Mouse (Mus musculus) megakaryocyte, embryonic 14.5 days (primary cell): ENCODE measurements at regions not wholly inside any gene's neighbourhood (a gene's known extent, or its start where the extent isn't known, plus 50 kb on each side); places are given as distances from the start of the nearest gene placed in this dataset.

Source experiments
- H3K27me3 ChIP-seq: replicated peaks from 2 replicates; pipeline ENCODE3; 2012; ENCODE audit warnings: inconsistent platforms
- H3K36me3 ChIP-seq: replicated peaks from 2 replicates; pipeline ENCODE3; 2012; ENCODE audit warnings: low read length, inconsistent platforms, mixed read lengths
- H3K4me1 ChIP-seq: 2 replicates; pipeline ENCODE4 v1.6.1; 2012; ENCODE audit warnings: inconsistent platforms
- H3K4me3 ChIP-seq: replicated peaks from 2 replicates; pipeline ENCODE3; 2012; ENCODE audit warnings: moderate library complexity, mild to moderate bottlenecking, inconsistent platforms
- H3K9me3 ChIP-seq: 2 replicates; pipeline ENCODE4 v1.6.1; 2012; ENCODE audit warnings: inconsistent platforms
- FLI1 ChIP-seq: IDR thresholded peaks from 2 replicates; pipeline ENCODE4 v1.6.1; 2012; ENCODE audit warnings: low read length, inconsistent platforms, mixed read lengths
- GATA1 ChIP-seq: IDR thresholded peaks from 3 replicates; pipeline ENCODE4 v1.6.1; 2012; ENCODE audit warnings: mixed read lengths, low read length, inconsistent platforms, borderline replicate concordance

DNA sequence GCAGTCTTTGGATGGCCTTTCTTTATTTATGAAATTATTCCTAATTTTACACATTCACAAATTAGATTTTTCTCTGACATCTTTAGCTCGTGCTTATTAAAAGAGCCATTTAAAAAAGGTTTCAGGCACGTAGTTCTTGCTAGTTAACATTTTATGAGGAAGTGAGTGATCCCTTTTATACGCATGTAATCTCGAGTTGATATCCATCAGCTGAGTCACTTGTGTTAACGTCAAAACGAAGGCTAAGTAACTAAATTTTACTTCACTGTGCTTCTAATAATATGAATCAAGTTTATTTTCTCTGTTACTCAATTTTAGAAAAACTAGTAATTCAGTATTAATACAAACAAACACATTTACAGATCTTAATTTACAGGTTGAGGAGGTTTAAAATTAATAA is 419.0 kb downstream of the Kcnj2 start:
- TF ChIP-seq GATA1 (no peak), FLI1 (no peak)
- Histone ChIP-seq H3K36me3 (no peaks in the 10 kb centered on the region), H3K27me3 (no peaks in the 10 kb centered on the region), H3K4me1 (no peaks in the 10 kb centered on the region), H3K4me3 (no peak overlapping the region), H3K9me3 (no peaks in the 10 kb centered on the region)

GRCm38 (mm10) chr11:111512471-111512870 is 446.5 kb downstream of the Kcnj2 start:
- no peak overlapping the region for H3K4me3 ChIP-seq
- no peaks in the 10 kb centered on the region for H3K27me3 ChIP-seq
- H3K4me1 ChIP-seq: no peaks in the 10 kb centered on the region
- TF ChIP-seq GATA1: no peak
- no peak for TF ChIP-seq FLI1
- no peaks in the 10 kb centered on the region for H3K36me3 ChIP-seq
- no peaks in the 10 kb centered on the region for H3K9me3 ChIP-seq

- H3K4me1 ChIP-seq: no peaks in the 10 kb centered on the region
- TF ChIP-seq GATA1 (no peak), FLI1 (no peak)
- peaks cover 2% of the 10 kb centered on the region for H3K27me3 ChIP-seq
- no peaks in the 10 kb centered on the region for H3K36me3 ChIP-seq
- no peaks in the 10 kb centered on the region for H3K9me3 ChIP-seq
- no peak overlapping the region for H3K4me3 ChIP-seq
These were observed 456.8 kb downstream of the Kcnj2 start for GRCm38 (mm10) chr11:111522716-111523115.

- H3K36me3 ChIP-seq: no peaks in the 10 kb centered on the region
- no peaks in the 10 kb centered on the region for H3K9me3 ChIP-seq
- TF ChIP-seq GATA1 (no peak), FLI1 (no peak)
- H3K4me1 ChIP-seq: no peaks in the 10 kb centered on the region
- peaks cover 2% of the 10 kb centered on the region for H3K27me3 ChIP-seq
- H3K4me3 ChIP-seq: no peak overlapping the region
These were observed 457.5 kb downstream of the Kcnj2 start for GRCm38 (mm10) chr11:111523465-111523864.

- Histone ChIP-seq H3K9me3 (no peaks in the 10 kb centered on the region), H3K36me3 (no peaks in the 10 kb centered on the region), H3K4me3 (no peak overlapping the region), H3K4me1 (no peaks in the 10 kb centered on the region), H3K27me3 (peaks cover 2% of the 10 kb centered on the region)
- TF ChIP-seq FLI1 (no peak), GATA1 (no peak)
These were observed 460.2 kb downstream of the Kcnj2 start for GRCm38 (mm10) chr11:111526010-111526742.

- H3K4me3 ChIP-seq: no peak overlapping the region
These were observed 463.6 kb downstream of the Kcnj2 start for GRCm38 (mm10) chr11:111529591-111529990.

GRCm38 (mm10) chr11:111530912-111531311 is 464.9 kb downstream of the Kcnj2 start:
- no peaks in the 10 kb centered on the region for H3K9me3 ChIP-seq
- peaks cover 3% of the 10 kb centered on the region for H3K27me3 ChIP-seq
- no peak for TF ChIP-seq FLI1
- TF ChIP-seq GATA1: no peak
- H3K4me3 ChIP-seq: no peak overlapping the region
- no peaks in the 10 kb centered on the region for H3K4me1 ChIP-seq
- no peaks in the 10 kb centered on the region for H3K36me3 ChIP-seq

More at GRCm38 (mm10) chr11:111529591-111529990, 463.6 kb downstream of the Kcnj2 start:
- peaks cover 3% of the 10 kb centered on the region for H3K27me3 ChIP-seq
- no peaks in the 10 kb centered on the region for H3K9me3 ChIP-seq
- H3K36me3 ChIP-seq: no peaks in the 10 kb centered on the region
- H3K4me1 ChIP-seq: no peaks in the 10 kb centered on the region
- TF ChIP-seq FLI1 (no peak), GATA1 (no peak)

GRCm38 (mm10) chr11:111532457-111532856 is 466.5 kb downstream of the Kcnj2 start:
- H3K27me3 ChIP-seq: peaks cover 2% of the 10 kb centered on the region
- H3K4me3 ChIP-seq: no peak overlapping the region
- TF ChIP-seq FLI1: no peak
- no peak for TF ChIP-seq GATA1
- no peaks in the 10 kb centered on the region for H3K4me1 ChIP-seq
- H3K9me3 ChIP-seq: no peaks in the 10 kb centered on the region
- H3K36me3 ChIP-seq: no peaks in the 10 kb centered on the region

DNA sequence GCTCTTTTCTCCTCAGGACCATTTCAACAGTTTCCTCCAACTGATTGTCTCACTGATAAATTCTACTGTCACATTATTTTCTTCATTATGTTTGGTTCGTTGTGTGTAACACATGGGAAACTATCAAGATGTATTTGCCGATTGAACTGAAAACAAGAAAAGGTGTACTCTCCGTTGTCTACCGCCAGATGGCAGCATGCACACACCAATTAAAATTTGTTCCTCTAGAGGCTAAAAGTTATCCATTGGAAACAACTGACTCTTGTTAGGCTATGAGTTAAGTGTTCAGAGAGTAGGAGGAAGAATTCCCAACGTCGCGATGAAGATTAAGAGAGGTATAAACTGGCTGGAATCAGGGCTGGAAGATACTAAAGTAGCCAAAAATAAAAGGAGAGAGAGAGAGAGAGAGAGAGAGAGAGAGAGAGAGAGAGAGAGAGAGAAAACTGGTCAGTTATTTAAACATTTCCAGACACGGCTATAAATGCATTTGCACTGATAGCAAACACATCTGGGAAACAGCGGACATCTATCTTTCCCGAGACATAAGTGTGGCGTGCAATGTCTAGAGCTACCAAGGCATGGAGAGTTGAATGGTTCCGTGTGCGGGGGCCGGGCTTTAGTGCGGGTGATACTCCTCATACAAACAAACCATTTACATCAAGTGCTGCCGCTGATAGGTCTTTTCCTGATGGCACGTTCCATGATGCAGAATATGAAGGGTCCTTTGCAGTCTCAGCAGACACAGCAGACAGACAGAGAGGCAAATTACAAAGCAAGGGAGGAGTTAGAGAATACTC is 470.3 kb downstream of the Kcnj2 start:
- peaks cover 2% of the 10 kb centered on the region for H3K27me3 ChIP-seq
- no peaks in the 10 kb centered on the region for H3K36me3 ChIP-seq
- no peak for TF ChIP-seq GATA1
- TF ChIP-seq FLI1: no peak
- no peaks in the 10 kb centered on the region for H3K9me3 ChIP-seq
- H3K4me1 ChIP-seq: no peaks in the 10 kb centered on the region
- no peak overlapping the region for H3K4me3 ChIP-seq

DNA sequence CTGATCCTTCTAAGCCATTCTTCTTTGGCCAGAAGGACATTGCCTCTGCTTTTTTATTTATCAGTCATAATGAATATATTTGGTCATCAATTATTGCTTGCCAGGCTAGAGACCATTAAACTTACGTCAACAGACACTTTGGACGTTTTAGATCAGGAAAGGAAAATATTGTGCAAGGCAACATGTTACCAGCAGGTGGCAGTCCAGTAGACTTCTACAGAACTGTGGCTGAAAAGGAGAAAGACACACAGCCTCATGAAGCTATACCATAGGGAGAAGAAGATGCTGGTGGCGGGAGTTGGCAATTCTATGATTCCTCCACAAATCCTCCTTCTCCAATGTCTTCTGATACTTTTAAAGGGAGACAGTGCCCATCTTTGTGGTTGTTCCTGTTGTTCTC is 471.7 kb downstream of the Kcnj2 start:
- H3K27me3 ChIP-seq: peaks cover 2% of the 10 kb centered on the region
- H3K4me3 ChIP-seq: no peak overlapping the region
- no peak for TF ChIP-seq FLI1
- H3K4me1 ChIP-seq: no peaks in the 10 kb centered on the region
- H3K36me3 ChIP-seq: no peaks in the 10 kb centered on the region
- H3K9me3 ChIP-seq: no peaks in the 10 kb centered on the region

DNA sequence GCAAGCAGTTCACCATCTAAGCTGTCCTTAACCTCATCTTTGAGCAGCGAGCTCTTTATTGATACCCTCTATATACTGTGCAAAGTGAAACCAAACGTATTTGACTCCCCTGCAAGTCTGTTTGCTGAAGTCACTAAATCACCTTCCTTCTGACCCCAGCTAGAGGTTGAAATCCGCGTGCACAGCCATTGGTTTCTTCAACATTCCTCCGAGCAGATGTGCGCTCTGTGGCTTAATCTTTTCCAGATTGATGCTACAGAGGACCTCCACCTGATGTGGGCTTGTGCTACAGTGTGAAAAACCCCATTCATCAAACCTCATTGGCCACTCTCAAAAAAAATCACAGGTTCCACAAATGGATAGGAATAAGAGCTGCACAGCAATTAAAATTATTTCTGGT is 474.0 kb downstream of the Kcnj2 start:
- H3K36me3 ChIP-seq: no peaks in the 10 kb centered on the region
- H3K9me3 ChIP-seq: no peaks in the 10 kb centered on the region
- TF ChIP-seq FLI1: no peak
- TF ChIP-seq GATA1: no peak
- no peak overlapping the region for H3K4me3 ChIP-seq
- no peaks in the 10 kb centered on the region for H3K27me3 ChIP-seq
- no peaks in the 10 kb centered on the region for H3K4me1 ChIP-seq
